Mouse (Mus musculus) heart, postnatal 0 days (tissue): Measurements from ENCODE around the gene Aktip. TPM values are rescaled to one million over a fixed set of nuclear protein-coding genes. Genes with fewer than 3 reads are reported as not detected.

ENCODE experiments used
- ATAC-seq: fragments of 200-750 bp; cut with Nextera tagmentation; 2 replicates; pipeline ENCODE4 v1.8.0; 2017; ENCODE audit warnings: low read depth, moderate number of reproducible peaks, moderate library complexity; ENCODE audit not compliant: insufficient read depth
- DNase-seq: peaks from one replicate; pipeline ENCODE4 v3.0.0-alpha.2; 2016; ENCODE audit warnings: low spot score
- H3K27ac ChIP-seq: fragments of 300-500 bp; sonication (generic); 2 replicates; pipeline ENCODE4 v1.5.1; 2014; ENCODE audit warnings: low read depth, mild to moderate bottlenecking
- H3K27me3 ChIP-seq: fragments of 300-500 bp; sonication (generic); 2 replicates; pipeline ENCODE4 v1.6.1; 2014; ENCODE audit warnings: low read length, mixed read lengths; ENCODE audit not compliant: control insufficient read depth, insufficient read depth
- H3K36me3 ChIP-seq: fragments of 300-500 bp; sonication (generic); replicated peaks from 2 replicates; pipeline ENCODE4 v1.6.1; 2014; ENCODE audit warnings: low read length, mixed read lengths; ENCODE audit not compliant: control insufficient read depth, insufficient read depth
- H3K4me1 ChIP-seq: fragments of 300-500 bp; sonication (generic); 2 replicates; pipeline ENCODE4 v1.6.1; 2014; ENCODE audit warnings: antibody characterized with exemption; ENCODE audit not compliant: control insufficient read depth, insufficient read depth
- H3K4me2 ChIP-seq: fragments of 300-500 bp; sonication (generic); 2 replicates; pipeline ENCODE4 v1.6.1; 2014; ENCODE audit warnings: low read depth, mild to moderate bottlenecking, low read length, moderate library complexity
- H3K4me3 ChIP-seq: fragments of 300-500 bp; sonication (generic); 2 replicates; pipeline ENCODE4 v1.5.1; 2014; ENCODE audit warnings: low read depth, low read length
- H3K9ac ChIP-seq: fragments of 300-500 bp; sonication (generic); replicated peaks from 2 replicates; pipeline ENCODE4 v1.6.1; 2014; ENCODE audit warnings: low read depth, low read length, mixed read lengths
- H3K9me3 ChIP-seq: fragments of 300-500 bp; sonication (generic); replicated peaks from 2 replicates; pipeline ENCODE4 v1.6.1; 2016; ENCODE audit warnings: low read length; ENCODE audit not compliant: control insufficient read depth
- CTCF ChIP-seq: IDR thresholded peaks from 2 replicates; pipeline ENCODE4 v1.5.1; 2016; ENCODE audit warnings: antibody characterized with exemption, control low read depth, low read depth
- EP300 ChIP-seq: IDR thresholded peaks from 2 replicates; pipeline ENCODE4 v1.6.1; 2016; ENCODE audit warnings: antibody characterized with exemption, low read depth
- whole genome bisulfite sequencing: fragments of 180-500 bp; shearing (Covaris S2); extraction: QIAGEN DNeasy Blood & Tissue Kit; methylation state at CpG from one replicate; pipeline ENCODE4 v1.1.7; 2014; 5-methylcytosine and 5-hydroxymethylcytosine counted together
- polyA plus RNA-seq: library from polyadenylated mRNA; unstranded; fragments of >200 nt; fragmentation: Nextera tagmentation; extraction: Ambion mirVana; gene quantifications from 2 replicates; pipeline ENCODE4 v1.2.1, GENCODE M21; 2015
- total RNA-seq: library from RNA; depleted of rRNA; stranded (reverse); fragments of >200 nt; gene quantifications from 2 replicates; pipeline ENCODE4 v1.2.3, GENCODE M21; 2014; ENCODE audit warnings: low replicate concordance

The Aktip gene
- total and polyA plus RNA-seq, 2 experiments from 2014 or later = 43.0 to 60.1 TPM

GRCm38 (mm10) chr8:91082428-91082827 is 117.3 kb downstream of the Aktip start:
- ATAC-seq = no peak
- Histone ChIP-seq H3K27me3 (no peaks in the 10 kb centered on the region), H3K27ac (no peak overlapping the region), H3K4me1 (peaks cover 3% of the 10 kb centered on the region; the same call in 1 of the 2 replicates), H3K9ac (no peak overlapping the region), H3K36me3 (peaks cover 66% of the 10 kb centered on the region), H3K4me3 (no peak overlapping the region), H3K9me3 (no peaks in the 10 kb centered on the region), H3K4me2 (no peak overlapping the region)
- WGBS = 80% methylated on average over 12 of the region's 12 CpGs
- no peak for DNase-seq
- TF ChIP-seq EP300 = no peak
- TF ChIP-seq CTCF = no peak

- H3K27me3 ChIP-seq = no peaks in the 10 kb centered on the region
- peaks cover 64% of the 10 kb centered on the region for H3K36me3 ChIP-seq
- H3K4me1 ChIP-seq = peaks cover 3% of the 10 kb centered on the region; the same call in 1 of the 2 replicates
- H3K9me3 ChIP-seq = no peaks in the 10 kb centered on the region
- 66% methylated on average over 7 of the region's 7 CpGs for WGBS
- ATAC-seq (no peak), DNase-seq (no peak)
- no peak overlapping the region for H3K4me3 ChIP-seq
- TF ChIP-seq EP300 (no peak), CTCF (no peak)
- no peak overlapping the region for H3K9ac ChIP-seq
- no peak overlapping the region; the same call in 1 of the 2 replicates for H3K27ac ChIP-seq
- peak overlapping the region; percentile 18; the same call in 1 of the 2 replicates for H3K4me2 ChIP-seq
Observed at GRCm38 (mm10) chr8:91081911-91082310, 117.9 kb downstream of the Aktip start.

DNA sequence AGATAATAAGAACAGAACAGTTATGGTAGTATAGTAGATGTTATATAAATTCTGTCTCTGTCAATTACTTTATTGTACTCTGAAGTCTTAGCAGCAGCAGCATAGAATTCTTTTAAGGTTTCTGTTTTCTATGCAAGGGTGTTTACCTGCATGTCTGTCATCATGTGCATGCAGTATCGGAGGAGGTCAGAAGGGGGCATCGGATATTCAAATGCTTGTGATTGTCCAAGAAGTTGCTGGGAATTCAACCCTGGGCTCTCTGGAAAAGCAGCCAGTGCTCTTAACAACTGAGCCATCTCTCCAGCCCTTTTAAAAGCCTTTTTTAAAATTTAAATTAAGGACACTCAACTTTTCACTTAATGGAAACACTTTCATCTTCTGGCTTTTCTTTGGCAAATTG is 120.1 kb downstream of the Aktip start:
- Histone ChIP-seq H3K27me3 (no peaks in the 10 kb centered on the region), H3K36me3 (peaks cover 53% of the 10 kb centered on the region), H3K4me2 (no peak overlapping the region), H3K27ac (no peak overlapping the region), H3K4me1 (peaks cover 3% of the 10 kb centered on the region; the same call in 1 of the 2 replicates), H3K9ac (no peak overlapping the region), H3K9me3 (no peaks in the 10 kb centered on the region), H3K4me3 (no peak overlapping the region)
- DNase-seq (no peak), ATAC-seq (no peak)
- 98% methylated on average over 2 of the region's 2 CpGs for WGBS
- TF ChIP-seq EP300 (no peak), CTCF (no peak)

- 88% methylated on average over 12 of the region's 12 CpGs for WGBS
Observed at GRCm38 (mm10) chr8:91077077-91077867, 122.5 kb downstream of the Aktip start.

DNA sequence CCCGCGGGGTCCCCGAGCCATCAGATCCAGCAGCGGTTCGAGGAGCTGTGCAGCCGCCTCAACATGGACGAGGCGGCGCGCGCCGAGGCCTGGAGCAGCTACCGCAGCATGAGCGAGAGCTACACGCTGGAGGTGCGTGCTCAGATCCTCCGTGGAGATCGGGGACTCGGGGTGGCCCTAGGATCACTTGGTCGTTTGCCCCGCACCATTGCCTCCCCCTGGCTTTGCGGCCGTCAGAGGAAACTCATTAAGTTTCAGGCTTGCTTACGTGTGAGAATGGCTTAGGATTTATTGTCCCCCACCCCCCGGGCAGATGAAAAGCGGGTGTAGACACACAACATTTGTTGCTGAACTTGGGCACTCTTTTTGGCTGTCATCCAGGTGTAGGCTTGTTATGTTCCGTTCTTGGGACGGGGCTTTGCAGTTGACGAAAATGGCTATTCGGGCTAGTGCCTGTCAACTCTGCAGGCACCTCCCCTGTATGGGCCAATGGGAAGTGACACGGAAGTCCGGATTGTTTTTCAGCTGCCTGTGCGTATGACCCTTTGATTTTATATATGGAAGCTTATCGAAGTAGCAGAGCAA is 129.4 kb downstream of the Aktip start:
- ATAC-seq (peak; percentile 91), DNase-seq (peak; percentile 92)
- Histone ChIP-seq H3K9ac (peak overlapping the region; percentile 94), H3K4me3 (peak overlapping the region; percentile 97), H3K4me1 (peaks cover 22% of the 10 kb centered on the region), H3K27ac (peak overlapping the region; percentile 97), H3K4me2 (peak overlapping the region; percentile 76), H3K27me3 (no peaks in the 10 kb centered on the region), H3K36me3 (0 out of 2 replicates have a peak, but pooled peaks cover 10% of the 10 kb centered on the region), H3K9me3 (no peaks in the 10 kb centered on the region)
- under 1% methylated on average over 34 of the region's 34 CpGs for WGBS
- TF ChIP-seq EP300 (no peak), CTCF (no peak)

More at GRCm38 (mm10) chr8:91077077-91077867, 122.5 kb downstream of the Aktip start:
- H3K27ac ChIP-seq = peak overlapping the region; percentile 43; the same call in 1 of the 2 replicates
- H3K27me3 ChIP-seq = no peaks in the 10 kb centered on the region
- no peak overlapping the region for H3K9ac ChIP-seq
- TF ChIP-seq CTCF = no peak
- no peak for TF ChIP-seq EP300
- H3K4me2 ChIP-seq = no peak overlapping the region
- peaks cover 44% of the 10 kb centered on the region for H3K36me3 ChIP-seq
- ATAC-seq (no peak), DNase-seq (no peak)
- no peak overlapping the region for H3K4me3 ChIP-seq
- H3K4me1 ChIP-seq = peaks cover 3% of the 10 kb centered on the region; the same call in 1 of the 2 replicates
- H3K9me3 ChIP-seq = no peaks in the 10 kb centered on the region
